Mouse (Mus musculus) CH12.LX (cell line): ENCODE measurements around the gene Zfp36l1. TPM values are rescaled to one million over a fixed set of nuclear protein-coding genes. Genes with fewer than 3 reads are reported as not detected.
A peak's percentile ranks its signal among the peaks of the same experiment; 100 is the strongest.

Source experiments
- DNase-seq: peaks from one replicate; pipeline ENCODE4 v3.0.0-alpha.2; 2013; ENCODE audit errors: extremely low read depth
- H3K27ac ChIP-seq: 2 replicates; pipeline ENCODE4 v1.5.1; 2012; ENCODE audit warnings: low read depth, mild to moderate bottlenecking, control low read depth, moderate library complexity; ENCODE audit not compliant: insufficient read depth
- H3K27me3 ChIP-seq: replicated peaks from 2 replicates; pipeline ENCODE3; 2012; ENCODE audit warnings: inconsistent platforms
- H3K36me3 ChIP-seq, 2 experiments: replicated peaks in 1 of 2; 2 replicates each; pipeline versions ENCODE3 to v1.6.1; 2012; ENCODE audit warnings: inconsistent platforms in 1 of 2, low read length in 1 of 2, mild to moderate bottlenecking in 1 of 2, mixed read lengths in 1 of 2, moderate library complexity in 1 of 2; ENCODE audit not compliant: control insufficient read depth in 1 of 2, insufficient read depth in 1 of 2
- H3K4me1 ChIP-seq, 2 experiments: 2 replicates each; pipeline ENCODE4 v1.6.1; 2012; ENCODE audit warnings: inconsistent platforms in 1 of 2, moderate library complexity in 1 of 2; ENCODE audit not compliant: insufficient read depth in 2 of 2, control insufficient read depth in 1 of 2
- H3K4me2 ChIP-seq: 2 replicates; pipeline ENCODE4 v1.6.1; 2012; ENCODE audit warnings: low read depth, mild to moderate bottlenecking, control low read depth; ENCODE audit not compliant: poor library complexity, insufficient read depth, severe bottlenecking
- H3K4me3 ChIP-seq, 3 experiments: fragments of 150-350 bp in 1 of 3; sonication (generic) in 1 of 3; replicated peaks in 1 of 3; 2 replicates each; pipeline versions ENCODE3 to v1.5.1; 2011 to 2012; ENCODE audit warnings: low read depth in 2 of 3, low read length in 2 of 3, mild to moderate bottlenecking in 2 of 3, moderate library complexity in 2 of 3, control low read depth in 1 of 3, improper control_type of control experiment in 1 of 3, inconsistent platforms in 1 of 3, mixed read lengths in 1 of 3; ENCODE audit not compliant: poor library complexity in 1 of 3
- H3K79me2 ChIP-seq: replicated peaks from 2 replicates; pipeline ENCODE4 v1.6.1; 2012; ENCODE audit warnings: mild to moderate bottlenecking, moderate library complexity; ENCODE audit not compliant: control insufficient read depth, poor library complexity, insufficient read depth, severe bottlenecking; ENCODE audit errors: extremely low read depth
- H3K9ac ChIP-seq: 2 replicates; pipeline ENCODE4 v1.6.1; 2012; ENCODE audit warnings: low read depth, mild to moderate bottlenecking, control low read depth, moderate library complexity; ENCODE audit not compliant: insufficient read depth
- H3K9me3 ChIP-seq: replicated peaks from 2 replicates; pipeline ENCODE3; 2012; ENCODE audit warnings: low read length, inconsistent platforms, mixed read lengths
- CTCF ChIP-seq, 2 experiments: IDR thresholded peaks in 1 of 2; conservative IDR thresholded peaks in 1 of 2; 2 replicates each; pipeline ENCODE4 v1.5.1; 2011 to 2012; ENCODE audit warnings: low read depth in 2 of 2, low read length in 2 of 2, improper control_type of control experiment in 1 of 2, inconsistent platforms in 1 of 2, mild to moderate bottlenecking in 1 of 2, moderate library complexity in 1 of 2
- ETS1 ChIP-seq: conservative IDR thresholded peaks from 2 replicates; pipeline ENCODE4 v1.6.1; 2012; ENCODE audit warnings: low read depth, mild to moderate bottlenecking, inconsistent platforms, low read length, improper control_type of control experiment, moderate library complexity
- HCFC1 ChIP-seq: IDR thresholded peaks from 2 replicates; pipeline ENCODE4 v1.6.1; 2012; ENCODE audit warnings: low read depth, mild to moderate bottlenecking, inconsistent platforms, low read length, improper control_type of control experiment
- MAZ ChIP-seq: IDR thresholded peaks from 2 replicates; pipeline ENCODE4 v1.6.1; 2012; ENCODE audit warnings: low read depth, mild to moderate bottlenecking, inconsistent platforms, low read length, improper control_type of control experiment, moderate library complexity
- MXI1 ChIP-seq: IDR thresholded peaks from 2 replicates; pipeline ENCODE4 v1.6.1; 2011; ENCODE audit warnings: mild to moderate bottlenecking, low read depth, low read length, improper control_type of control experiment
- NELFE ChIP-seq: IDR thresholded peaks from 2 replicates; pipeline ENCODE4 v1.6.1; 2011; ENCODE audit warnings: low read depth, low read length, improper control_type of control experiment
- PAX5 ChIP-seq: IDR thresholded peaks from 2 replicates; pipeline ENCODE4 v1.6.1; 2012; ENCODE audit warnings: low read length, inconsistent platforms, mixed read lengths
- POLR2A ChIP-seq: IDR thresholded peaks from 2 replicates; pipeline ENCODE4 v1.6.1; 2011; ENCODE audit warnings: low read depth, mild to moderate bottlenecking, improper control_type of control experiment, low read length
- POLR2AphosphoS2 ChIP-seq: IDR thresholded peaks from 2 replicates; pipeline ENCODE4 v1.6.1; 2011; ENCODE audit warnings: low read depth, low read length, improper control_type of control experiment
- RAD21 ChIP-seq: IDR thresholded peaks from 2 replicates; pipeline ENCODE4 v1.6.1; 2011; ENCODE audit warnings: low read depth, mild to moderate bottlenecking, low read length, improper control_type of control experiment, moderate library complexity
- RCOR1 ChIP-seq: conservative IDR thresholded peaks from 2 replicates; pipeline ENCODE4 v1.6.1; 2012; ENCODE audit warnings: low read depth, mild to moderate bottlenecking, inconsistent platforms, low read length, improper control_type of control experiment
- SMC3 ChIP-seq: IDR thresholded peaks from 2 replicates; pipeline ENCODE4 v1.6.1; 2011; ENCODE audit warnings: low read depth, low read length, improper control_type of control experiment
- TBP ChIP-seq: conservative IDR thresholded peaks from 2 replicates; pipeline ENCODE4 v1.6.1; 2011; ENCODE audit warnings: low read depth, low read length, improper control_type of control experiment
- TCF12 ChIP-seq: IDR thresholded peaks from 2 replicates; pipeline ENCODE4 v1.6.1; 2014; ENCODE audit warnings: low read depth, mild to moderate bottlenecking, inconsistent platforms, low read length, improper control_type of control experiment
- ZMIZ1 ChIP-seq: IDR thresholded peaks from 2 replicates; pipeline ENCODE4 v1.6.1; 2012; ENCODE audit warnings: low read depth, mild to moderate bottlenecking, inconsistent platforms, low read length, improper control_type of control experiment
- dilution Hi-C: fragments of 300-500 bp; cut with MboI; formaldehyde crosslinking; loops from 2 replicates; pipeline ENCODE4 v1.14.3; 2020; ENCODE audit warnings: low sequenced_read_pairs; ENCODE audit not compliant: extremely low pct_unique_long_range_greater_than_20kb, extremely low pct_ligation_motif_present
- in situ Hi-C: fragments of 300-500 bp; cut with MboI; formaldehyde crosslinking; loops from 3 replicates; pipeline ENCODE4 v1.14.3; 2019; ENCODE audit warnings: low sequenced_read_pairs, low pct_ligation_motif_present, low pct_unique_long_range_greater_than_20kb, mixed read lengths
- polyA plus RNA-seq: library from polyadenylated mRNA; unstranded; fragments of >175 nt; gene quantifications from 2 replicates; pipeline ENCODE4 v1.2.1, GENCODE M21; 2012; ENCODE audit warnings: low read depth; ENCODE audit not compliant: insufficient read length
- total RNA-seq, 2 experiments: library from RNA; depleted of rRNA; stranded (reverse); fragments of 300-350 nt in 1 of 2; fragments of >200 nt in 1 of 2; gene quantifications; 2 replicates each; pipeline ENCODE4 v1.2.3; 2012 to 2014

The Zfp36l1 gene
- total and polyA plus RNA-seq, 3 experiments, result 32.7 to 192 (median 50.7) TPM

- Histone ChIP-seq H3K27ac (no peak overlapping the region), H3K4me2 (no peak overlapping the region), H3K27me3 (no peaks in the 10 kb centered on the region), H3K4me3 (no peak overlapping the region), H3K4me1 (peaks cover 13 to 22% of the 10 kb centered on the region in 2 experiments), H3K79me2 (no peaks in the 10 kb centered on the region), H3K36me3 (no peaks in the 10 kb centered on the region), H3K9me3 (no peaks in the 10 kb centered on the region), H3K9ac (no peak overlapping the region)
- in situ Hi-C loops, result loop anchor here (5.0 kb wide), 1 partner anchor 778 kb away; no protein-coding TSS in a partner anchor
- dilution Hi-C loops, result no loop called here
- TF ChIP-seq RAD21 (no peak), HCFC1 (no peak), MXI1 (no peak), TCF12 (no peak), RCOR1 (no peak), PAX5 (no peak), POLR2A (no peak), ZMIZ1 (no peak), MAZ (no peak), ETS1 (no peak), NELFE (no peak), TBP (no peak), POLR2AphosphoS2 (no peak)
- no peak for DNase-seq
These were observed 22.4 kb upstream of the Zfp36l1 start for GRCm38 (mm10) chr12:80135173-80135572.

DNA sequence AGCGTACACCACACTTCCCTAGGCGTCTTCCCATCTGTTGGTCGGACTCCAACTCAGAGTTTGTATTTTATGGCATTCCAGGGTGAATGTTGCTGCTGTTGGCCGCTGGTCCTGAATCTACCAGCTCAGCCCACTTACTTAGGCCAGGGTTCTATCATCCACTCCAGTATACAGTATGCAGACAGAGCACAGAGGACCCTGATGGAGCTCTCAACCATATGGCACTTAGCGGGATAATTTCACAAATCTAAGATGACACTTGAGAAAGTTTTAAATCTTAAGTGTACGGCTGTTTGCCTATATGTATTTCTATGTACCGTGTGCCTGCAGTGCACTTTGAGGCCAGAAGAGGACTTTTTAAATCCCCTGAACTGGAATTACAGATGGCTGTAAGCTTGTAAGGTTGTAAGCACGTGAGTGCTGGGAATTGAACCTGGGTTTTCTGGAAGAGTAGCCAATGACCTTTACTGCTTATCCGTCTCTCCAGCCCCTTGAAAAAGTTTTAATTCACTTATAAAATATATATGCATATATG is 20.3 kb upstream of the Zfp36l1 start:
- Histone ChIP-seq H3K27me3 (no peaks in the 10 kb centered on the region), H3K79me2 (0 out of 2 replicates have a peak, but pooled peaks cover 4% of the 10 kb centered on the region), H3K27ac (no peak overlapping the region), H3K4me3 (peak overlapping the region in 1 of 3 experiments; percentile 68), H3K4me1 (peaks cover 13 to 30% of the 10 kb centered on the region in 2 experiments), H3K9me3 (no peaks in the 10 kb centered on the region), H3K9ac (no peak overlapping the region), H3K36me3 (peaks cover 0 to 9% of the 10 kb centered on the region in 2 experiments), H3K4me2 (no peak overlapping the region)
- in situ Hi-C loops (no loop called here), dilution Hi-C loops (no loop called here)
- TF ChIP-seq CTCF (conservative IDR thresholded peaks at IDR 0.05 in 1 of 2, IDR thresholded peaks at IDR 0.05 in 1 of 2; ENCODE audit: low read depth in 2 of 2, low read length in 2 of 2) (peak in 1 of 2 experiments; percentile 24; a peak in 1 of 4 replicates), SMC3 (no peak)
- peak; percentile 40 for DNase-seq
